Mouse (Mus musculus) heart, embryonic 16.5 days (tissue): ENCODE measurements at regions not wholly inside any gene's neighbourhood (a gene's known extent, or its start where the extent isn't known, plus 50 kb on each side); places are given as distances from the start of the nearest gene placed in this dataset.

Experiments
- ATAC-seq: fragments of 200-750 bp; cut with Nextera tagmentation; replicated peaks from 2 replicates; pipeline ENCODE4 v1.8.0; 2017; ENCODE audit warnings: moderate number of reproducible peaks; ENCODE audit not compliant: insufficient read depth, low FRiP score; ENCODE audit errors: extremely low read depth
- H3K27ac ChIP-seq: fragments of 300-500 bp; sonication (generic); 2 replicates; pipeline ENCODE4 v1.5.1; 2014; ENCODE audit warnings: mild to moderate bottlenecking, low read length, control low read depth, moderate library complexity
- H3K27me3 ChIP-seq: fragments of 300-500 bp; sonication (generic); 2 replicates; pipeline ENCODE4 v1.6.1; 2014; ENCODE audit warnings: low read length, mixed read lengths; ENCODE audit not compliant: control insufficient read depth, insufficient read depth
- H3K36me3 ChIP-seq: fragments of 300-500 bp; sonication (generic); 2 replicates; pipeline ENCODE4 v1.6.1; 2014; ENCODE audit not compliant: control insufficient read depth, insufficient read depth
- H3K4me1 ChIP-seq: fragments of 300-500 bp; sonication (generic); 2 replicates; pipeline ENCODE4 v1.6.1; 2014; ENCODE audit warnings: low read length, mixed read lengths; ENCODE audit not compliant: control insufficient read depth, insufficient read depth
- H3K4me2 ChIP-seq: fragments of 300-500 bp; sonication (generic); 2 replicates; pipeline ENCODE4 v1.6.1; 2014; ENCODE audit warnings: low read depth, mild to moderate bottlenecking, control low read depth, low read length
- H3K4me3 ChIP-seq: fragments of 300-500 bp; sonication (generic); 2 replicates; pipeline ENCODE4 v1.5.1; 2014; ENCODE audit warnings: mild to moderate bottlenecking, control low read depth, low read length
- H3K9ac ChIP-seq: fragments of 300-500 bp; sonication (generic); 2 replicates; pipeline ENCODE4 v1.6.1; 2014; ENCODE audit warnings: low read length, control low read depth
- H3K9me3 ChIP-seq: fragments of 300-500 bp; sonication (generic); replicated peaks from 2 replicates; pipeline ENCODE4 v1.6.1; 2016; ENCODE audit warnings: low read length; ENCODE audit not compliant: control insufficient read depth
- WGBS: fragments of 180-500 bp; shearing (Covaris S2); extraction: QIAGEN DNeasy Blood & Tissue Kit; methylation state at CpG from one replicate; pipeline ENCODE4 v1.1.7; 2014; 5-methylcytosine and 5-hydroxymethylcytosine counted together

GRCm38 (mm10) chr12:42987018-42987606 is 1223.0 kb downstream of the Dnajb9 start:
- no peak overlapping the region for H3K27ac ChIP-seq
- H3K4me2 ChIP-seq = no peak overlapping the region
- no peaks in the 10 kb centered on the region for H3K4me1 ChIP-seq
- 31% methylated on average over 2 of the region's 2 CpGs for WGBS
- no peaks in the 10 kb centered on the region for H3K36me3 ChIP-seq
- no peaks in the 10 kb centered on the region for H3K9me3 ChIP-seq
- H3K27me3 ChIP-seq = no peaks in the 10 kb centered on the region
- H3K4me3 ChIP-seq = no peak overlapping the region
- no peak for ATAC-seq
- no peak overlapping the region for H3K9ac ChIP-seq

GRCm38 (mm10) chr12:42986505-42986904 is 1223.6 kb downstream of the Dnajb9 start:
- Histone ChIP-seq H3K27ac (no peak overlapping the region), H3K9ac (no peak overlapping the region), H3K4me2 (no peak overlapping the region), H3K4me1 (no peaks in the 10 kb centered on the region), H3K9me3 (no peaks in the 10 kb centered on the region), H3K27me3 (no peaks in the 10 kb centered on the region), H3K4me3 (no peak overlapping the region), H3K36me3 (no peaks in the 10 kb centered on the region)
- no peak for ATAC-seq
- WGBS = 78% methylated on average over 1 of the region's 1 CpGs

DNA sequence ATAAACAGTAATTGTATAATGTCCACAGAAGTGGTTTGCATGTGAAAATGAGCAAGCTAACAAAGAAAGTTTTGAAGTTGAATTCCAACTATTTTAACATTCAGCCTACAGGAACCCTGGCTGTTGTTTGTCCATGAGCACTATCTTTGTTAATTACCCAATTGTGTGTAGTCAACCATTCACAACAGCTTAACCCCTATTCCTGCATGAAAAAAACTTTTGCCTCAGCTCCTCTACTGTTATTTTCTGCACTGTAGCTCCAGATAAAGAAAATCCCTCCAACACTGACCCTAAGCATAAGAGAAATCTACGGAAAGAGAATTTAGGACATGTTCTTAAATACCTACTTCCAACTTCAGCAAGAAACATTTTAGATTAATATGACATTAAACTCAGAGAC is 1224.0 kb downstream of the Dnajb9 start:
- no peak overlapping the region for H3K4me2 ChIP-seq
- H3K27me3 ChIP-seq = no peaks in the 10 kb centered on the region
- no peak overlapping the region for H3K9ac ChIP-seq
- H3K27ac ChIP-seq = no peak overlapping the region
- H3K36me3 ChIP-seq = no peaks in the 10 kb centered on the region
- no peaks in the 10 kb centered on the region for H3K4me1 ChIP-seq
- H3K4me3 ChIP-seq = no peak overlapping the region
- WGBS = 77% methylated on average over 1 of the region's 1 CpGs
- no peak for ATAC-seq
- H3K9me3 ChIP-seq = no peaks in the 10 kb centered on the region

DNA sequence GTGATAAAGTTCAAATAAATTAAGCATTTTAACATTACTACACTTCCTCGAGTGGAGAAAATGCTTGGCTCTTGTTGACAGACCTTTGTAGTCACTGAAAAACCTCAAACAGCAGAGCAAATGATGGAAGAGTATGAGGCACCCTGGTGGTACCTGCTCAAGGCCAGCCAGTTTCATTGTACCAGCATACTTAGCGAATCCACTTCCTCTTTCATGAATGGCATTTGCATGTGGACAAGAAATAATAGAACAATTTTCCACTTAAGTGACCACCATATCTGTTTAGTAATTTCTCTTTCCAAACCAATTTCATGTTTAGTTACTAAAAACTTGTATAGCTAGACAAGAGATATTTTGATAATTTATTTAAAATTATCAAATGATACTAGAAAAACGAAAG is 1231.3 kb downstream of the Dnajb9 start:
- H3K4me3 ChIP-seq = no peak overlapping the region
- WGBS = 63% methylated on average over 3 of the region's 3 CpGs

DNA sequence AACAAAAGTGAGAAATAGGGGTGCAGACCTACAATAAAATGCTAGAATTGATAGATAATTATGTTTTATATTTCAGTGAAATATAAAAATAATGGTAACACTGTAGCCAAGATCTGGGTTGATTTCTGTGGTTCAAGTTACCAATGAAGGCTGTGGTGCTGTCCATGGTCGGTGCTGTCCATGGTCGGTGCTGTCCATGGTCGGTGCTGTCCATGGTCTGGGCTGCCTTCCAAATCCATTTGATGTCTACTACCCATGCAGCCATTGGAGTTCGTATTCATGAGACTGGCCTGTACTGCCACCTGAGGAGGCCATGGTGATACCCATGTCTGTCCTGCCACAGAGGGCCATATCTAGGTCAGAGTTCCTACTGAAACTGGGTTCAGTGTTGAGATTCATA is 1237.4 kb downstream of the Dnajb9 start:
- ATAC-seq = peak; percentile 70; the same call in 1 of the 2 replicates

More for the DNA sequence above, 1231.3 kb downstream of the Dnajb9 start:
- Histone ChIP-seq H3K4me1 (no peaks in the 10 kb centered on the region), H3K36me3 (no peaks in the 10 kb centered on the region), H3K27ac (no peak overlapping the region), H3K9ac (no peak overlapping the region), H3K9me3 (no peaks in the 10 kb centered on the region), H3K4me2 (no peak overlapping the region), H3K27me3 (no peaks in the 10 kb centered on the region)
- ATAC-seq = no peak

GRCm38 (mm10) chr12:42961535-42961934 is 1248.6 kb downstream of the Dnajb9 start:
- H3K4me3 ChIP-seq = no peak overlapping the region
- 62% methylated on average over 2 of the region's 2 CpGs for whole genome bisulfite sequencing
- H3K9me3 ChIP-seq = no peaks in the 10 kb centered on the region; the same call in 1 of the 2 replicates
- no peak overlapping the region for H3K27ac ChIP-seq
- no peaks in the 10 kb centered on the region for H3K4me1 ChIP-seq
- no peak overlapping the region for H3K4me2 ChIP-seq
- H3K36me3 ChIP-seq = no peaks in the 10 kb centered on the region
- no peak for ATAC-seq
- H3K9ac ChIP-seq = no peak overlapping the region
- no peaks in the 10 kb centered on the region for H3K27me3 ChIP-seq

More for the DNA sequence above, 1237.4 kb downstream of the Dnajb9 start:
- Histone ChIP-seq H3K4me1 (no peaks in the 10 kb centered on the region), H3K27ac (no peak overlapping the region), H3K4me2 (no peak overlapping the region), H3K36me3 (no peaks in the 10 kb centered on the region), H3K9me3 (no peaks in the 10 kb centered on the region), H3K27me3 (no peaks in the 10 kb centered on the region), H3K9ac (no peak overlapping the region), H3K4me3 (no peak overlapping the region)
- WGBS = 60% methylated on average over 4 of the region's 4 CpGs

- no peaks in the 10 kb centered on the region for H3K36me3 ChIP-seq
- H3K4me1 ChIP-seq = no peaks in the 10 kb centered on the region
- WGBS = 62% methylated on average over 2 of the region's 2 CpGs
- no peaks in the 10 kb centered on the region for H3K27me3 ChIP-seq
- ATAC-seq = no peak
- H3K9ac ChIP-seq = no peak overlapping the region
- H3K9me3 ChIP-seq = no peaks in the 10 kb centered on the region; the same call in 1 of the 2 replicates
- no peak overlapping the region for H3K4me2 ChIP-seq
- no peak overlapping the region for H3K27ac ChIP-seq
- H3K4me3 ChIP-seq = no peak overlapping the region
These were observed 1262.2 kb downstream of the Dnajb9 start for GRCm38 (mm10) chr12:42947961-42948360.

DNA sequence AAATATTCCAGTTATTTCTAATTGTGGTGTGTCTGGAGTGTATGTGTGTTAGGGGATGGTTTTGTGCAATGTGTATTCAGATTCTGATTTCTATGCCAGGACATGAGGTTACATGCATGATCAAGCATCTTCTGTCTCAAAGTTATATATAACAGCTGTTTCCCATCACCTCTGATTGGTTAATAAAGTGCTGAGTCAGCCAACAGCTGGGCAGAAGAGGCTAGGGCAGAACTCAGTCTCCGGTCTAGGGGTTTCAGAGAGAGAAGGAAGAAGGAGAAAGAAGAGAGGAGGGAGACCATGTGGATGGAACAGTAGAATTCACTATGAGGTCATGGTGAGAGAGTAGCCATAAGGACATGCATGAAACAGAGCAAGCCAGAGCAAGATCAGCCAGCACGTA is 1295.8 kb downstream of the Dnajb9 start:
- Histone ChIP-seq H3K4me1 (no peaks in the 10 kb centered on the region), H3K27me3 (no peaks in the 10 kb centered on the region), H3K27ac (no peak overlapping the region), H3K36me3 (no peaks in the 10 kb centered on the region), H3K4me3 (no peak overlapping the region), H3K4me2 (no peak overlapping the region), H3K9me3 (no peaks in the 10 kb centered on the region), H3K9ac (no peak overlapping the region)
- 75% methylated on average over 2 of the region's 2 CpGs for WGBS
- no peak for ATAC-seq
